Mouse (Mus musculus): Measurements from ENCODE around the gene Trip6.

GRCm38 (mm10) chr5:137306439-137307005 lies 7.7 kb downstream of the Trip6 start:
- TF ChIP-seq POLR2A (IDR thresholded peaks at IDR 0.05; ENCODE audit: low read depth, low read length): no peak
- TF ChIP-seq CTCF (IDR thresholded peaks at IDR 0.05; ENCODE audit: borderline replicate concordance, insufficient read depth, low read length): no peak
